Mouse (Mus musculus) embryonic fibroblast, embryonic 13.5 days (primary cell): ENCODE measurements around the gene Gm20388. TPM values are rescaled to one million over a fixed set of nuclear protein-coding genes. Genes with fewer than 3 reads are reported as not detected.

Experiments
- H3K27ac ChIP-seq: 2 replicates; pipeline ENCODE4 v1.5.1; 2012; ENCODE audit warnings: low read length, control low read depth, inconsistent platforms; ENCODE audit not compliant: insufficient read depth
- H3K4me1 ChIP-seq: 2 replicates; pipeline ENCODE4 v1.6.1; 2011; ENCODE audit warnings: low read length; ENCODE audit not compliant: control insufficient read depth, insufficient read depth
- H3K4me3 ChIP-seq: 2 replicates; pipeline ENCODE4 v1.5.1; 2011; ENCODE audit warnings: mild to moderate bottlenecking, control low read depth, low read length; ENCODE audit not compliant: insufficient read depth
- CTCF ChIP-seq: IDR thresholded peaks from 2 replicates; pipeline ENCODE4 v1.5.1; 2011; ENCODE audit warnings: mild to moderate bottlenecking, control low read depth, low read length, moderate library complexity, borderline replicate concordance; ENCODE audit not compliant: insufficient read depth
- POLR2A ChIP-seq: IDR thresholded peaks from 2 replicates; pipeline ENCODE4 v1.6.1; 2011; ENCODE audit warnings: low read depth, mild to moderate bottlenecking, control low read depth, low read length, moderate library complexity
- polyA plus RNA-seq: library from polyadenylated mRNA; stranded (reverse); fragments of >200 nt; gene quantifications from 2 replicates; pipeline ENCODE4 v1.2.4, GENCODE M21; 2011; ENCODE audit warnings: low read depth; ENCODE audit not compliant: missing spikeins, insufficient read length

The Gm20388 gene
- polyA plus RNA-seq, 1 experiment, result 82.8 TPM

DNA sequence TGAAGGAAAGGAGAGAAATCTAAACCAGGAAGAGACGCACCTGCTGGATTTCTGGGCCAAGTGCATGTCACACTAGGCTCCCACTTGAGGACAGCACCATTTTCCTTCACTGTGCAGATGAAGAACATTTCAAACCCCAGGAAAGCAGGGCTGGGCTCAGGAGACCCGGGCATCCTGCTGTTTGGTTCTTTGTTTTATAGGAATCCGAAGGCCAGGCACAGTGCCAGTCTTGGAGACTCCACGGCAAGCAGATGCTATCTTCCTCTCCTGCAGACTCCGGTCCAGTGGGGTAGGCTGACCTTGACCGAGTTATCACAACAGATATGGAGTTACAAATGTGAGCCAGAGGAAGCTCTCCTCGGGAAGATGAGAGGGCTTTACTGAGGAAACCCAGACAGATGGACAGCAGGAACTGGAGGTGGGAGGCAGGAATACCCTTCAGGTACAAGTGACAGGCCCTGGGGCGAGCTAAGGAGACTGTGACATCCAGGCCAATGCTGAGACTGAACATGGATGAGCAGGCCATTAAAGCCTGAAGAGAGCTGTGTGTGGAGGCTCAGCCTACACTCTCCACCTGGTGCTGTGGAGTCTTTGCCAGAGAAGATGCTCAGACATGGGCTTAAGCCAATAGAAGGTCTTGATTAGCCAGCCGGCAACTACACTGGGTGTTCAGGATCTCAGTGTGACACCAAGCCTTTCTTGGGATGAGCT, 4231.2 kb downstream of the Gm20388 start:
- TF ChIP-seq CTCF (no peak), POLR2A (no peak)
- Histone ChIP-seq H3K4me1 (no peaks in the 10 kb centered on the region), H3K4me3 (no peak overlapping the region), H3K27ac (no peak overlapping the region)

- no peak overlapping the region for H3K4me3 ChIP-seq
- no peaks in the 10 kb centered on the region for H3K4me1 ChIP-seq
- no peak overlapping the region for H3K27ac ChIP-seq
- no peak for TF ChIP-seq CTCF
- no peak for TF ChIP-seq POLR2A
Measured at GRCm38 (mm10) chr8:124143003-124143402, 4232.4 kb downstream of the Gm20388 start.

GRCm38 (mm10) chr8:124143871-124144618, 4233.4 kb downstream of the Gm20388 start:
- Histone ChIP-seq H3K27ac (no peak overlapping the region), H3K4me3 (no peak overlapping the region), H3K4me1 (no peaks in the 10 kb centered on the region)
- TF ChIP-seq CTCF, result no peak
- TF ChIP-seq POLR2A, result no peak

DNA sequence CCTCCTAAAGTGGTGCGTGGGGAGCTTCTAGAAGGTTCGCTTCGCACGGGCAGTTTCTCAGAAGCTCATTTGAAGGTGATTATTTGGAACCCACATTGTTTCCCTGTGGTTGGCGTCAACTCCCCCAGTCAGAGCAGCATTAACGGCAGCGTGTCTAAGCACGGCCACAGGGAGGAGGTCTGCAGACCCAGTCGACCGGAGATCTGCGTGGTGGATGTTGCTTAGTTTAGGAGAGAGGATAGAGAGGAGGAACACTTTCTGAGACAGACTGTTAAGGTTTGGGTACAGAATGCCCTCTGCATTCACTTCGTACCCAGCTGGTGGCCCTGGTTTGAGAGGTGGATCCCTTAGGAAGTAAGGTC, 4234.0 kb downstream of the Gm20388 start:
- TF ChIP-seq CTCF (no peak), POLR2A (no peak)

DNA sequence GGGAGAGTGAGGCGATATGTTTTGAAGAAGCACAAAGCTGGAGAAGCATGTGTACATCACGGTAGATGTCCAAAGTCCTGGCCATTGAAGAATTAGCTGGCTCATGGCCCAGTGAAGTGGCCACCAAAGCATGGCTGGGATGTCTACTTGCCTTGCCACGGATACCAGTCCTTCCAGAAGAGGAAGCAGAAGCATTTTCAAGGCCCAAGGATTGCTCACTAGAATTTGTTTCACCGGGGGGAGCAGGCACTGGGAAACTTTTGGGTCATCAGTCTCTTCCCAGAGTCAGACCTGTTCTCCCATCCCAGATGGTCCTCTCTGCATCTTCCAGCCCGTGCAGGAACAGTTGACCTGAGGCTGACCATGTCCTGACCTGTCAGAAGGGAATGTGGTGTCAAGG, 4235.6 kb downstream of the Gm20388 start:
- Histone ChIP-seq H3K4me1 (no peaks in the 10 kb centered on the region; the same call in 1 of the 2 replicates), H3K4me3 (no peak overlapping the region), H3K27ac (no peak overlapping the region)
- TF ChIP-seq CTCF (no peak), POLR2A (no peak)

More for the DNA sequence above, 4234.0 kb downstream of the Gm20388 start:
- Histone ChIP-seq H3K4me1 (no peaks in the 10 kb centered on the region), H3K27ac (no peak overlapping the region), H3K4me3 (no peak overlapping the region)

DNA sequence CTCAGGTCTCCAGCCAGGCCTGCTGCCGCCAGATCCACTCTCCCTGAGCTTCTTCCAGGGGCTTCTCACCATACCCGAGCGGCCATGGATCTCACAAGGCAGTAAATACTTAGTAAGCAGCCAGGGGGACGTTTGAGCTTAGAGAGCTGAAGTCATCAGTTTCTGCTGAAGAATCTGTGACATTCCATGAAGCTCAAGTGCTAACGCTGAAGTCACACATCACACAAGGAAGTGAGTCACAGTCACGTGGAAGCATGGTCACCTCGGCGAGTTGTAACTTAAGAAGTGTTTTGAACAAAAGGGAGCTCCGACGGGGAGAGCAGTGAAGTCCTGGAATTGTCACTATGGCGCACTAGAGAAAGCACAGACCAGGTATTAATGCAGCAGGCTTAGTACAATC, 4239.4 kb downstream of the Gm20388 start:
- H3K27ac ChIP-seq, result no peak overlapping the region
- no peak for TF ChIP-seq POLR2A
- no peak for TF ChIP-seq CTCF
- H3K4me1 ChIP-seq, result no peaks in the 10 kb centered on the region; the same call in 1 of the 2 replicates
- H3K4me3 ChIP-seq, result no peak overlapping the region

DNA sequence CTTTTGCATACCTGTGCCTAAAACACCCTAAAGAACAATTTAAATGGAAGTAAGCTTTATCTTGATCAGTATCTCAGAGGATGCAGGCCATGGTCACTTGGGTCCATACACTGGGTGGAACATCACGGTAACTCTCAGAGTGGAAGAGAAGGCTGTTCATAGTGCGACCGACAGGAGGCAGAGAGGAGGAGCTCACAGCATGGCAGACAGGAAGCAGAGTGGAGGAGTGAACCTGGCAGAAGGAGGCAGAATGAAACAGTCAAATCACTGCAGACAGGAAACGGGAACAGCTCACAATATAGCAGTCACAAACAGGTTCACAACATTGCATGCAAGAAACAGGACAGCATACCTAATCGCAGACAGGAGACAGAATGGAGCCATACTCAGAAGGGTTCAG, 4239.9 kb downstream of the Gm20388 start:
- Histone ChIP-seq H3K4me3 (no peak overlapping the region), H3K27ac (no peak overlapping the region), H3K4me1 (no peaks in the 10 kb centered on the region; the same call in 1 of the 2 replicates)
- TF ChIP-seq CTCF (no peak), POLR2A (no peak)

GRCm38 (mm10) chr8:124151881-124152280, 4241.2 kb downstream of the Gm20388 start:
- TF ChIP-seq POLR2A (no peak), CTCF (no peak)
- H3K4me3 ChIP-seq, result no peak overlapping the region
- H3K27ac ChIP-seq, result no peak overlapping the region
- H3K4me1 ChIP-seq, result no peaks in the 10 kb centered on the region; the same call in 1 of the 2 replicates

GRCm38 (mm10) chr8:124152771-124153170, 4242.1 kb downstream of the Gm20388 start:
- TF ChIP-seq POLR2A (no peak), CTCF (no peak)

GRCm38 (mm10) chr8:124156324-124156723, 4245.7 kb downstream of the Gm20388 start:
- Histone ChIP-seq H3K4me1 (no peaks in the 10 kb centered on the region), H3K27ac (no peak overlapping the region), H3K4me3 (no peak overlapping the region)
- TF ChIP-seq CTCF (no peak), POLR2A (no peak)

More at GRCm38 (mm10) chr8:124152771-124153170, 4242.1 kb downstream of the Gm20388 start:
- Histone ChIP-seq H3K27ac (no peak overlapping the region), H3K4me3 (no peak overlapping the region), H3K4me1 (no peaks in the 10 kb centered on the region; the same call in 1 of the 2 replicates)
